Mouse (Mus musculus) spleen, adult 2 months (tissue): ENCODE data around the gene Cdh18. TPM values are rescaled to one million over a fixed set of nuclear protein-coding genes. Genes with fewer than 3 reads are reported as not detected.

Source experiments
- DNase-seq, 2 experiments: peaks; one replicate each; pipeline versions ENCODE4 v3.0.0 to v3.0.0-alpha.2; 2012 to 2021; ENCODE audit warnings: low spot score in 2 of 2, low read depth in 1 of 2
- H3K27ac ChIP-seq: fragments of 200-500 bp; 2 replicates; pipeline ENCODE4 v1.5.1; 2012; ENCODE audit warnings: low read length, inconsistent platforms; ENCODE audit not compliant: insufficient read depth
- H3K27me3 ChIP-seq: fragments of 200-500 bp; 2 replicates; pipeline ENCODE4 v1.6.1; 2012; ENCODE audit warnings: mild to moderate bottlenecking, moderate library complexity, low read length, inconsistent platforms; ENCODE audit not compliant: control insufficient read depth, insufficient read depth
- H3K36me3 ChIP-seq: fragments of 200-500 bp; 2 replicates; pipeline ENCODE4 v1.6.1; 2012; ENCODE audit warnings: mild to moderate bottlenecking, low read length, inconsistent platforms; ENCODE audit not compliant: control insufficient read depth, insufficient read depth
- H3K4me1 ChIP-seq: fragments of 200-500 bp; 2 replicates; pipeline ENCODE4 v1.6.1; 2011; ENCODE audit warnings: inconsistent platforms; ENCODE audit not compliant: control insufficient read depth, insufficient read depth, insufficient read length
- H3K4me3 ChIP-seq: fragments of 200-500 bp; 2 replicates; pipeline ENCODE4 v1.5.1; 2011; ENCODE audit warnings: mild to moderate bottlenecking, inconsistent platforms; ENCODE audit not compliant: insufficient read depth, insufficient read length; ENCODE audit errors: extremely low read depth
- CTCF ChIP-seq: fragments of 200-500 bp; IDR thresholded peaks from 2 replicates; pipeline ENCODE4 v1.5.1; 2011; ENCODE audit warnings: mild to moderate bottlenecking, inconsistent platforms; ENCODE audit not compliant: insufficient read depth, insufficient read length, insufficient replicate concordance; ENCODE audit errors: extremely low read depth
- POLR2A ChIP-seq: fragments of 200-500 bp; IDR thresholded peaks from 2 replicates; pipeline ENCODE4 v1.6.1; 2011; ENCODE audit warnings: low read depth, low read length, inconsistent platforms
- WGBS: fragments of 180-500 bp; shearing (Covaris S2); methylation state at CpG from one replicate; pipeline ENCODE4 v1.1.7; 2018; 5-methylcytosine and 5-hydroxymethylcytosine counted together
- polyA plus RNA-seq: library from polyadenylated mRNA; depleted of rRNA; stranded (reverse); fragments of >200 nt; gene quantifications from 2 replicates; pipeline ENCODE4 v1.2.3, GENCODE M21; 2012

The Cdh18 gene
- polyA plus RNA-seq, 1 experiment, result not detected

DNA sequence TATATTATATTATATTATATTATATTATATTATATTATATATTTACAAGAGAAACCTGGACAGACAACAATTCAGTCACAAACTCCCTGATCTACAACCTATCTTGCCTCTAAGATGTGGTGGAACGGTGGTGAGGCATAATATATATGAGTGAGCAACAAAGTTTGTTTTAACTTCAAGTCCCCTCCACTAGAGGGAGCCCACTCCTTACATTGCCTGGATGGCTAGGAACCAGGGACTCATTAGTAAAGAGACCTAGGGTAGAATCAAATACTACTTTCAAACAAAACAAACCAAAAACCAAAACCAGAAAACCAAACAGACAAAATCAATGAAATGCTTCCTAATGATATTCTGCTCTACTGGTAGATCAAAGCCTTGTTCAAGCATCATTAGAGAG lies 937.5 kb downstream of the Cdh18 start:
- no peak for TF ChIP-seq CTCF
- no peak for TF ChIP-seq POLR2A
- H3K36me3 ChIP-seq, result no peaks in the 10 kb centered on the region
- no peak overlapping the region for H3K4me3 ChIP-seq
- 29% methylated on average over 1 of the region's 1 CpGs for WGBS
- H3K4me1 ChIP-seq, result no peaks in the 10 kb centered on the region
- DNase-seq, result no peak
- H3K27ac ChIP-seq, result no peak overlapping the region
- no peaks in the 10 kb centered on the region for H3K27me3 ChIP-seq

DNA sequence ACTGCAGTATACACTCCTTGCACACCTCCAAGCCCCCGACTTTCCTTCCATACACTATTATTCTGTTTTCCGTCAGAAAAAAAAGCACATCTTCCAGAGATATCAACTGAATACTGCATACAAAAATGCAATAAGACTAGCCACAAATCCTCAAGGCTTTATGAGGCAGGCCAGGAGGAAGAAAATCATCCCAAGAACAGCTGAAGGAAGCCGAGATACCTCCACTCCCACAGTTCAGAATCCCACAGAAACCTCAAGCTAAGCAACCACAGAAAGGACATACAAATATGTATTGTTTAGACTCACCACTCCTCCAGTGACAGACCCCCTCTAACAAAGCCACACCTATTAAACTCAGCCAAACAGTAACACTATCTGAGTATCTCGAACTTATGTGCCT lies 957.7 kb downstream of the Cdh18 start:
- no peaks in the 10 kb centered on the region; the same call in 1 of the 2 replicates for H3K27me3 ChIP-seq
- no peak overlapping the region for H3K4me3 ChIP-seq
- DNase-seq, result no peak
- H3K27ac ChIP-seq, result no peak overlapping the region
- TF ChIP-seq POLR2A (no peak), CTCF (no peak)
- 74% methylated on average over 4 of the region's 4 CpGs for WGBS
- H3K36me3 ChIP-seq, result no peaks in the 10 kb centered on the region
- no peaks in the 10 kb centered on the region for H3K4me1 ChIP-seq

DNA sequence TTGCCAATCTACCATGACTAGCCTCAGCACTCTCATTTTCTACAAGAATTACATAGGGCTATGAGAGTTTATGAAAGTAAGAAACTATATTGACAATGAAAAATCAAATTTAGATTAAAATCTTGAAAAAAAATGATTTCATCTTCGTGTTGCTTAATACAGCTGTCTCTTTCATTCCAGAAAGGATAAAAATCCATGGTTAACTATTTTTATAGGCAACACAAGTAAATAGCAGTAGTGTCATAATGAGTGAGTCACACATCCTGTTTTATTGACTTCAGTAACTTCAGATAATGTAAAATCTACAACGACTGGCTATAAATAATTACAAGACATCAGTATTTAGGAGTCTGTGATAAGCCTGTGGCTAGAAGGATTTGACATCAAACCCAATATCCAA lies 960.9 kb downstream of the Cdh18 start:
- 47% methylated on average over 2 of the region's 2 CpGs for WGBS
- Histone ChIP-seq H3K4me3 (no peak overlapping the region), H3K27me3 (no peaks in the 10 kb centered on the region; the same call in 1 of the 2 replicates), H3K27ac (no peak overlapping the region), H3K4me1 (no peaks in the 10 kb centered on the region), H3K36me3 (no peaks in the 10 kb centered on the region)
- TF ChIP-seq CTCF (no peak), POLR2A (no peak)
- no peak for DNase-seq

DNA sequence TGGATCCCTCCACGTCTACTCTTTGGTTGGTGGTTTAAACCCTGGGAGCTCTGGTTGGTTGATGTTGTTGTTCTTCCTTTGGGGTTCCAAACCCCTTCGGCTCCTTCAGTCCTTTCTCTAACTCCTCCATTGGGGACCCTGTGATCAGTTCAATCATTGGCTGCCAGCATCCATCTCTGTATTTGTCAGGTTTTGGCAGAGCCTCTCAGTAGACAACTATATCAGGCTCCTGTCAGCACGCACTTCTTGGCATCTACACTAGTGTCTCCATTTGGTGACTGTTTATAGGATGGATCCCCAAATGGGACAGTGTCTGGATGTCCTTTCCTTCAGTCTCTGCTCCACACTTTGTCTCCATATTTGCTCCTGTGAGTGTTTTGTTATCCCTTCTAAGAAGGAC lies 967.0 kb downstream of the Cdh18 start:
- no peak for DNase-seq
- no peaks in the 10 kb centered on the region for H3K27me3 ChIP-seq
- no peaks in the 10 kb centered on the region for H3K36me3 ChIP-seq
- no peak overlapping the region for H3K27ac ChIP-seq
- no peak overlapping the region for H3K4me3 ChIP-seq
- 92% methylated on average over 3 of the region's 3 CpGs for WGBS
- H3K4me1 ChIP-seq, result no peaks in the 10 kb centered on the region
- TF ChIP-seq POLR2A (no peak), CTCF (no peak)

DNA sequence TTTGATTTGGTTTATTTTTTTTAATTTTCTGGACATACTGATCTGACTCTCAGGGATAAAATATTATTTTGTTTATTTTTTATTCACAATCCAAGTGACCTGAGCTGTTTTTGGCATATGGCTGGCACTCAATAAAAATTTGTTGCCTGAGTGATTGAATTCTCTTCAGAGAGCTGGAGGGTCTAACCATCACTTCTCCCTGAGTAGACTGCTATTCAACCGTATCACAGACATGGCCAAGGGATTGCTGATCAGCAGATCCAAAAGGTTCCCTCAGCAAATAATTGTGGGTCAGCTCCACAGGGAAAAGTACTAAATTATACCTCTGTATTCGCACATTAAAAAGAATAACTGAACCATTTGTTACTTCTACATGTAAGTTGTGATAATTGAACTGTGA lies 969.3 kb downstream of the Cdh18 start:
- no peak overlapping the region for H3K27ac ChIP-seq
- 86% methylated on average over 2 of the region's 2 CpGs for WGBS
- TF ChIP-seq POLR2A (no peak), CTCF (no peak)

More for the DNA sequence above, 969.3 kb downstream of the Cdh18 start:
- no peak overlapping the region for H3K4me3 ChIP-seq
- H3K27me3 ChIP-seq, result no peaks in the 10 kb centered on the region
- no peaks in the 10 kb centered on the region for H3K4me1 ChIP-seq
- no peak for DNase-seq
- no peaks in the 10 kb centered on the region for H3K36me3 ChIP-seq
